ENCODE assay signal across 8 mouse cellular contexts in genomic region chr11:90306993-90307392, GRCm38 (mm10). TPM values are rescaled to one million over a fixed set of nuclear protein-coding genes. Genes with fewer than 3 reads are reported as not detected.
DNase-seq lines count a peak whose midpoint lies in the region; ATAC-seq and TF ChIP-seq lines count a peak whose summit lies in the region.

No protein-coding gene starts in this region.

- peak; percentile 70 for DNase-seq in hindbrain, embryonic 14.5 days (ENCODE audit: low spot score)
- DNase-seq in ES-CJ7 (ENCODE audit: low read depth, low spot score): peak; percentile 42
- DNase-seq in c-Kit-positive CD71-negative TER-119-negative erythroid progenitor cells, embryonic 14.5 days (ENCODE audit: low read depth): peak; percentile 9
- DNase-seq in gastrocnemius, adult 2 months: peak; percentile 68
- DNase-seq in kidney, postnatal 25 days: peak; percentile 72 to 79
- DNase-seq in midbrain, embryonic 14.5 days: peak; percentile 85
- peak; percentile 13 to 24 for DNase-seq in thymus, postnatal 36 days

- H3K27ac ChIP-seq in hindbrain, embryonic 14.5 days: no peak overlapping the region
- H3K27ac ChIP-seq in hindbrain, embryonic 13.5 days: no peak overlapping the region
- no peak overlapping the region for H3K27ac ChIP-seq in gastrocnemius, adult 2 months
- H3K27ac ChIP-seq in midbrain, embryonic 14.5 days (replicated peaks; ENCODE audit: low read depth, low read length): no peak overlapping the region

- H3K4me1 ChIP-seq in hindbrain, embryonic 14.5 days (replicated peaks; ENCODE audit: control insufficient read depth, insufficient read depth, low read length): no peaks in the 10 kb centered on the region
- H3K4me1 ChIP-seq in hindbrain, embryonic 13.5 days (replicated peaks): no peaks in the 10 kb centered on the region
- H3K4me1 ChIP-seq in midbrain, embryonic 14.5 days (ENCODE audit: control insufficient read depth, insufficient read depth, low read length): no peaks in the 10 kb centered on the region

- ATAC-seq in hindbrain, embryonic 14.5 days (ENCODE audit: low FRiP score): no peak
- ATAC-seq in hindbrain, embryonic 13.5 days (ENCODE audit: low FRiP score): no peak
- ATAC-seq in midbrain, embryonic 14.5 days (ENCODE audit: low FRiP score, low TSS enrichment): no peak

- WGBS in hindbrain, embryonic 14.5 days: 52% methylated on average over 6 of the region's 6 CpGs
- 54% methylated on average over 6 of the region's 6 CpGs for WGBS in hindbrain, embryonic 13.5 days
- 58% methylated on average over 6 of the region's 6 CpGs for WGBS in midbrain, embryonic 14.5 days

- H3K36me3 ChIP-seq in hindbrain, embryonic 14.5 days (replicated peaks; ENCODE audit: control insufficient read depth, insufficient read depth): no peaks in the 10 kb centered on the region
- H3K36me3 ChIP-seq in hindbrain, embryonic 13.5 days: no peaks in the 10 kb centered on the region
- no peaks in the 10 kb centered on the region for H3K36me3 ChIP-seq in midbrain, embryonic 14.5 days (ENCODE audit: control insufficient read depth, insufficient read depth, low read length)

- H3K9me3 ChIP-seq in hindbrain, embryonic 14.5 days (ENCODE audit: control insufficient read depth, low read length): no peaks in the 10 kb centered on the region
- no peaks in the 10 kb centered on the region for H3K9me3 ChIP-seq in hindbrain, embryonic 13.5 days
- no peaks in the 10 kb centered on the region for H3K9me3 ChIP-seq in midbrain, embryonic 14.5 days (ENCODE audit: control insufficient read depth, low read length)

- H3K4me2 ChIP-seq in hindbrain, embryonic 14.5 days (replicated peaks): no peak overlapping the region
- no peak overlapping the region for H3K4me2 ChIP-seq in hindbrain, embryonic 13.5 days
- no peak overlapping the region for H3K4me2 ChIP-seq in midbrain, embryonic 14.5 days (ENCODE audit: low read length)

- H3K9ac ChIP-seq in hindbrain, embryonic 14.5 days: no peak overlapping the region
- H3K9ac ChIP-seq in hindbrain, embryonic 13.5 days: no peak overlapping the region
- no peak overlapping the region for H3K9ac ChIP-seq in midbrain, embryonic 14.5 days (replicated peaks; ENCODE audit: low read length)

- intact Hi-C loops in gastrocnemius, adult 2 months (cut with DNase I): loop anchor here (5.0 kb wide), 2 partner anchors 125 to 310 kb away; no protein-coding TSS in a partner anchor

- peak; percentile 93 for TF ChIP-seq CTCF in gastrocnemius, adult 2 months (IDR thresholded peaks at IDR 0.05)

- H3K4me3 ChIP-seq in hindbrain, embryonic 14.5 days (replicated peaks; ENCODE audit: low read length): no peak overlapping the region
- H3K4me3 ChIP-seq in hindbrain, embryonic 13.5 days: no peak overlapping the region
- H3K4me3 ChIP-seq in gastrocnemius, adult 2 months: no peak overlapping the region
- H3K4me3 ChIP-seq in midbrain, embryonic 14.5 days (replicated peaks; ENCODE audit: low read depth, low read length): no peak overlapping the region

- no peaks in the 10 kb centered on the region for H3K27me3 ChIP-seq in hindbrain, embryonic 14.5 days (ENCODE audit: control insufficient read depth, insufficient read depth, low read length)
- H3K27me3 ChIP-seq in hindbrain, embryonic 13.5 days: no peaks in the 10 kb centered on the region
- H3K27me3 ChIP-seq in midbrain, embryonic 14.5 days (ENCODE audit: control insufficient read depth, insufficient read depth, low read length): no peaks in the 10 kb centered on the region

RNA-seq across cellular contexts. Expression of gene Mmd, which starts 57.7 kb away (rescaled TPM):
- polyA plus RNA-seq in hindbrain, embryonic 14.5 days (2014; fragmentation: Nextera tagmentation; extraction: Ambion mirVana): 88.3 and 97.8 TPM in 2 replicates
- 105 and 114 TPM in 2 replicates for polyA plus RNA-seq in hindbrain, embryonic 13.5 days (2015; fragmentation: Nextera tagmentation; extraction: Ambion mirVana)
- 1 to 10 TPM; 9.2 to 9.5 TPM for total RNA-seq in gastrocnemius, adult 2 months (2021)
- polyA plus RNA-seq in midbrain, embryonic 14.5 days (2014; fragmentation: Nextera tagmentation; extraction: Ambion mirVana): 91.2 and 93.6 TPM in 2 replicates

Comparison
In these comparisons a context has a peak if more than half of its experiments do, and no peak if none do; other contexts are left out.
1. DNase-seq: peak in every context shown above with its lines; median percentile 85 in midbrain, embryonic 14.5 days; 76 in kidney, postnatal 25 days; 70 in hindbrain, embryonic 14.5 days; 68 in gastrocnemius, adult 2 months; 42 in ES-CJ7; 18 in thymus, postnatal 36 days; 9 in c-Kit-positive CD71-negative TER-119-negative erythroid progenitor cells, embryonic 14.5 days.